Mouse (Mus musculus) small intestine, adult 2 months (tissue): ENCODE results near the gene Mrgpra6.

ENCODE experiments used
- CTCF ChIP-seq: fragments of 200-500 bp; IDR thresholded peaks from 2 replicates; pipeline ENCODE4 v1.5.1; 2012; ENCODE audit warnings: low read depth, mild to moderate bottlenecking, control low read depth, inconsistent platforms, low read length, moderate library complexity, mixed read lengths; ENCODE audit not compliant: insufficient replicate concordance, insufficient read length; ENCODE audit errors: extremely low read depth
- POLR2A ChIP-seq: fragments of 200-500 bp; IDR thresholded peaks from 2 replicates; pipeline ENCODE4 v1.6.1; 2012; ENCODE audit warnings: low read depth, mild to moderate bottlenecking, control low read depth, inconsistent platforms, low read length, moderate library complexity

GRCm38 (mm10) chr7:47155396-47155795, 49.3 kb downstream of the Mrgpra6 start:
- no peak for TF ChIP-seq POLR2A
- no peak for TF ChIP-seq CTCF
